ENCODE assay signal across 16 mouse cellular contexts in the genomic region with DNA sequence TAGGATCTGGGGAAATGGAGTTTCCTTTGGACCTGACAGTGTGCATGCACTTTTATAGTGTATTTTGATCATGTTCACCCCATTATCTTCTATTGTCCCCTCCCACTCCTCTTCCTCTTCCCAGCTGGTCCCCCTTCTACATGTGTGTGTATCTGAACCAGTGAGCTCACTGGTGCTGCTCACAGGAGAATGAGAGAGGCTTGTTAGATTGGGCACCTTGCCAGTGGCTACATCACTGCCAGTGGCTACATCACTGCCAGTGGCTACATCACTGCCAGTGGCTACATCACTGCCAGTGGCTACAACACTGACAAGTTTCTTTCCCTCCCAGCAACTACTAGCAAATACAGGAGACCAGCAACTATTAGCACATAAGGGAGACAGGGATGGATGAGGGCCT.
DNase-seq lines count a peak whose midpoint lies in the region; ATAC-seq and TF ChIP-seq lines count a peak whose summit lies in the region.
"Had no signal": no experiment of that assay in that cellular context is flagged by ENCODE, and none has a peak within 500 bp of the region (broad histone marks: within the 10 kb centered on the region; RNA-seq: fewer than 3 reads in every experiment).

No protein-coding gene starts in this region.

- TF ChIP-seq CTCF in forebrain, postnatal 0 days (IDR thresholded peaks at IDR 0.05; ENCODE audit: low read depth): no peak

- peaks cover 3% of the 10 kb centered on the region; the same call in 1 of the 2 replicates for H3K4me1 ChIP-seq in forebrain, postnatal 0 days (ENCODE audit: insufficient read depth)
- H3K4me1 ChIP-seq in forebrain, embryonic 11.5 days (replicated peaks; ENCODE audit: control insufficient read depth, insufficient read depth, low read length): no peaks in the 10 kb centered on the region
- H3K4me1 ChIP-seq in liver, embryonic 12.5 days: peaks cover 45% of the 10 kb centered on the region
- H3K4me1 ChIP-seq in liver, embryonic 11.5 days (replicated peaks; ENCODE audit: control insufficient read depth, insufficient read depth, low read length): peaks cover 12% of the 10 kb centered on the region
- H3K4me1 ChIP-seq in liver, embryonic 13.5 days (replicated peaks): peaks cover 33% of the 10 kb centered on the region

- H3K4me3 ChIP-seq in forebrain, postnatal 0 days (ENCODE audit: low read depth, low read length): no peak overlapping the region
- no peak overlapping the region for H3K4me3 ChIP-seq in forebrain, embryonic 11.5 days (ENCODE audit: low read depth, low read length)
- no peak overlapping the region for H3K4me3 ChIP-seq in liver, embryonic 12.5 days
- no peak overlapping the region for H3K4me3 ChIP-seq in liver, embryonic 11.5 days (ENCODE audit: low read depth, low read length)
- no peak overlapping the region for H3K4me3 ChIP-seq in liver, embryonic 13.5 days (replicated peaks)
- H3K4me3 ChIP-seq: forebrain, embryonic 15.5 days; heart, embryonic 13.5 days; megakaryocyte, embryonic 14.5 days had no signal

- H3K36me3 ChIP-seq in forebrain, postnatal 0 days (ENCODE audit: insufficient read depth): no peaks in the 10 kb centered on the region
- H3K36me3 ChIP-seq in forebrain, embryonic 11.5 days (ENCODE audit: control insufficient read depth, insufficient read depth, low read length): no peaks in the 10 kb centered on the region
- H3K36me3 ChIP-seq in liver, embryonic 12.5 days: no peaks in the 10 kb centered on the region
- H3K36me3 ChIP-seq in liver, embryonic 11.5 days (ENCODE audit: control insufficient read depth, insufficient read depth, low read length): no peaks in the 10 kb centered on the region
- H3K36me3 ChIP-seq in liver, embryonic 13.5 days: no peaks in the 10 kb centered on the region
- H3K36me3 ChIP-seq: forebrain, embryonic 15.5 days; heart, embryonic 13.5 days had no signal

- no peaks in the 10 kb centered on the region for H3K9me3 ChIP-seq in forebrain, postnatal 0 days (ENCODE audit: low read length)
- no peaks in the 10 kb centered on the region for H3K9me3 ChIP-seq in forebrain, embryonic 11.5 days (ENCODE audit: control insufficient read depth, low read length)
- no peaks in the 10 kb centered on the region for H3K9me3 ChIP-seq in liver, embryonic 12.5 days (replicated peaks)
- H3K9me3 ChIP-seq in liver, embryonic 11.5 days (ENCODE audit: control insufficient read depth, low read length): no peaks in the 10 kb centered on the region
- 0 out of 2 replicates have a peak, but pooled peaks cover 6% of the 10 kb centered on the region for H3K9me3 ChIP-seq in liver, embryonic 13.5 days (replicated peaks)
- H3K9me3 ChIP-seq: forebrain, embryonic 15.5 days; heart, embryonic 13.5 days had no signal

- no peak for DNase-seq in forebrain, postnatal 0 days
- no peak for DNase-seq in forebrain, embryonic 11.5 days (ENCODE audit: low spot score)
- no peak for DNase-seq in liver, embryonic 11.5 days (ENCODE audit: low spot score)
- peak; percentile 20 for DNase-seq in NIH3T3 (ENCODE audit: low read depth)
- DNase-seq in liver, embryonic 13.5 days: no peak
- DNase-seq: adrenal gland, postnatal 36 days; cerebellum, adult 9-11 months; lung, adult 2 months; right cerebral cortex, postnatal 14 days; thymus, postnatal 4 days had no signal

- no peaks in the 10 kb centered on the region for H3K27me3 ChIP-seq in forebrain, postnatal 0 days (ENCODE audit: insufficient read depth, low read length)
- no peaks in the 10 kb centered on the region for H3K27me3 ChIP-seq in forebrain, embryonic 11.5 days (ENCODE audit: control insufficient read depth, insufficient read depth, low read length)
- H3K27me3 ChIP-seq in liver, embryonic 12.5 days (replicated peaks): no peaks in the 10 kb centered on the region
- no peaks in the 10 kb centered on the region for H3K27me3 ChIP-seq in liver, embryonic 11.5 days (replicated peaks; ENCODE audit: control insufficient read depth, insufficient read depth, low read length)
- no peaks in the 10 kb centered on the region for H3K27me3 ChIP-seq in liver, embryonic 13.5 days
- H3K27me3 ChIP-seq: forebrain, embryonic 15.5 days had no signal

- ATAC-seq in forebrain, postnatal 0 days: peak; percentile 59; the same call in 1 of the 2 replicates
- no peak for ATAC-seq in forebrain, embryonic 11.5 days (replicated peaks; ENCODE audit: low FRiP score)
- no peak for ATAC-seq in liver, embryonic 12.5 days
- ATAC-seq in liver, embryonic 11.5 days (replicated peaks; ENCODE audit: low FRiP score): no peak
- ATAC-seq in liver, embryonic 13.5 days (ENCODE audit: low read depth): no peak
- no peak for ATAC-seq in CD4-positive, CD25-positive, alpha-beta regulatory T cell, adult 4 months
- ATAC-seq: forebrain, embryonic 15.5 days; midbrain, embryonic 16.5 days had no signal

- H3K27ac ChIP-seq in forebrain, postnatal 0 days (ENCODE audit: low read depth, low read length): no peak overlapping the region
- H3K27ac ChIP-seq in forebrain, embryonic 11.5 days (ENCODE audit: low read depth, low read length): no peak overlapping the region
- 0 out of 2 replicates have a peak overlapping the region, but pooled peaks have one; percentile 51 for H3K27ac ChIP-seq in liver, embryonic 12.5 days
- no peak overlapping the region for H3K27ac ChIP-seq in liver, embryonic 11.5 days (ENCODE audit: low read depth, low read length)
- 0 out of 2 replicates have a peak overlapping the region, but pooled peaks have one; percentile 9 for H3K27ac ChIP-seq in liver, embryonic 13.5 days
- H3K27ac ChIP-seq: forebrain, embryonic 15.5 days; heart, embryonic 13.5 days had no signal

- no peak overlapping the region for H3K4me2 ChIP-seq in forebrain, postnatal 0 days (ENCODE audit: low read depth)
- H3K4me2 ChIP-seq in forebrain, embryonic 11.5 days (ENCODE audit: low read depth, low read length, severe bottlenecking): no peak overlapping the region
- H3K4me2 ChIP-seq in liver, embryonic 12.5 days: no peak overlapping the region
- no peak overlapping the region for H3K4me2 ChIP-seq in liver, embryonic 11.5 days
- H3K4me2 ChIP-seq in liver, embryonic 13.5 days: no peak overlapping the region
- H3K4me2 ChIP-seq: forebrain, embryonic 15.5 days; heart, embryonic 13.5 days had no signal

- no peak overlapping the region for H3K9ac ChIP-seq in forebrain, postnatal 0 days
- H3K9ac ChIP-seq in forebrain, embryonic 11.5 days (ENCODE audit: low read length): no peak overlapping the region
- no peak overlapping the region for H3K9ac ChIP-seq in liver, embryonic 12.5 days
- H3K9ac ChIP-seq in liver, embryonic 11.5 days (ENCODE audit: low read depth, low read length): no peak overlapping the region
- no peak overlapping the region for H3K9ac ChIP-seq in liver, embryonic 13.5 days
- H3K9ac ChIP-seq: forebrain, embryonic 15.5 days; heart, embryonic 13.5 days had no signal

Comparison
In these comparisons a context has a peak if more than half of its experiments do, and no peak if none do; other contexts are left out.
1. H3K27ac ChIP-seq: peak in liver, embryonic 12.5 days (single experiment) and liver, embryonic 13.5 days (single experiment); none in forebrain, postnatal 0 days (single experiment), forebrain, embryonic 11.5 days (single experiment) and liver, embryonic 11.5 days (single experiment).